Mouse (Mus musculus): ENCODE data around the gene Megf9.

- TF ChIP-seq CTCF (IDR thresholded peaks at IDR 0.05; ENCODE audit: control insufficient read depth, insufficient read depth, low read length) (no peak), POLR2A (IDR thresholded peaks at IDR 0.05; ENCODE audit: borderline replicate concordance, control insufficient read depth, low read depth, low read length) (no peak)
Observed at GRCm38 (mm10) chr4:70465921-70466689, 68.7 kb downstream of the Megf9 start.
